Mouse (Mus musculus) cerebellum, adult 9-11 months (tissue): ENCODE data around the gene Gm43064.

Source experiments
- DNase-seq: peaks from one replicate; pipeline ENCODE4 v3.0.0; 2022

The Gm43064 gene

GRCm38 (mm10) chr3:103857036-103857805 lies 47.8 kb downstream of the Gm43064 start:
- peak; percentile 65 for DNase-seq

GRCm38 (mm10) chr3:103857977-103858563 lies 48.7 kb downstream of the Gm43064 start:
- no peak for DNase-seq

DNA sequence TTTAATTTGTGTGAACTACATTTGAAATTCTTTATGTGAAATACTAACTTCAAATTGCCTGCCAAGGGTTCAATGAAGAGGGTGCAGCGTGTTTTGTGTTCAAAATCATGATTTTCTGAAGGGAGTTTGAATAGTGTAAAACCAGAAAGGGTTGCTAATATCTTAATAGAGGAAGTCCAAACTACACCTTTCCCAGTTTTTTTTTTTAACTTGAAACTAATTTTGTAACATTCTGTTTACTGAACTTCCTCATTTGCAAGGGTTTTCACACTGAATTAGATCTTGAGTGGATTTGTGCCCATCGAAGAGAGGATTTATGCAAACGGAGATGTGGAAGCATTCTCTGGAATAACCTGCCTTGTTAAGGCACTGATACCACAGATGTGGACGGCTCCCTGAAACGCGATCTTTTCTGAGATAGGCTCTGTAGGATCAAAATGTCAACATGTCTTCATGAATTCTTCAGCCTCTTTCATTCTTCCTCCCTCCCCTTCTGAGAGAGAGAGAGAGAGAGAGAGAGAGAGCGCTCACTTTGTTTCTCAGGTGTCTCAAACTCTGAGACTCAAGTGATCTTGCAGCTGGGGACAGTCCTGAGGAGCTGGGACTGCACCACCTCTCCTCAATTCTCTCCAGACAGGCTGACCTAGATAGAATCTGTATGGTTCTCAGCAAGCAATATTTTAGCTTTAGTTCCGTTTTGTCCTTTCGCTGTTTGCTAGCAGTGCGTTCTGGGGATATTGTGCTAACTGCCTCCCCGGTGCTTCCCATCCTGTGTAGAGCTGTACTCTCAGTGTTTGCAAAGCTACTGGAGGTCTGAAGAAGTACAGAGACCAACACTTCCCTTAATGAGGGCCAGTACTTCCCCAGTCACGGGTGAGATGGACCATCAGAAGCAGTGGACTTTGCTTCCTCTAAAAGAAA lies 49.8 kb downstream of the Gm43064 start, which contains the start of gene Ptpn22:
TSS of gene Ptpn22 (plus strand) at position 915 of the 921 bp plus-strand sequence.
- no peak for DNase-seq

DNA sequence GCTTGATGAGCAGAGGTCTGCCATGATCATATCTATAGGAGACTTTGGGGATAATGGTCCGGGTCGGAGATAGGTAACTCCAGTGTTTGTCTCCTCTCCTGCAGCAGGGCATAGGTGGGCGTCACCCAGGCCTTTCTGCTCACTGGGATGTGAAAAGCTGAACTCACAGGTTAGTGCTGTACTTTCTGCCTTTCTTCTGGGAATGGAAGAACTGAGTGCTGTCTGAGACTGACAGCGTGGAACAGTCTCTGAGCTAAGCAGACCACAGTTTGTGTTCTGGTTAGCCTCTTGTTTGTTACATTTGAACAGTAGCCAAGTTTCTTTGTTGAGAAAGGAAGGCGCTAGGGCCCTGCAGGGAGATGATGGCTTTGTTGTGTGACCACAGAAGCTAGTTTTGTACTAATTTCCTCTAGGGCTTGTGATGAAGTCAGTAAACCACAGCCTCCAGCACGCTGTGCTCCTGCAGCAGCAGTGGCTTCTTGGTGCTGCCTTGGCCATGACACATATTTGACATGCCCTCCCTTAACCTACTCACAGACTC lies 50.5 kb downstream of the Gm43064 start:
- no peak for DNase-seq

DNA sequence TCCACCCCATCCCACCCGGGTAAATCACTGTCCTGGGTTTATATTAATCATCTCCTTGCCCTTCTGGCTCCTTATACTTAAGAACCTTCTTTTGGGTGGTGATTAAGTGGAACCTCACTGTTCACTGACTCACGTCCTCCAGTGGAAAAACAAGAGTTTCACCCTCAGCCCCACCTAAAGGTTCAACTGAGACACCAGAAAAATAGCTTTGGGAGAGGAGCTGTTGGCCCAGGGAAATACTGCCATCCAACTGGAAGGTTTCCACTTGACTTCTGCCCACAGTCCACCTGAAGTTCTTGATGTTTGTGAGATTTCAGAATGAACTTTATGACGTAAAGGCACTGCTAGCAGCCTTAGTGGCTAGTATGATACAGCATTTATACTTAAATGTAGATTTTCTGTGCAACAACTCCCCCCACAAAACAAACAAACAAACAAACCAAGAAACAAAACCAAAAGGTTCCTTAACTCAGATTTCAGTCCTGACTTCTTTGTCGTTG lies 53.4 kb downstream of the Gm43064 start:
- no peak for DNase-seq

GRCm38 (mm10) chr3:103864200-103864599 lies 54.8 kb downstream of the Gm43064 start:
- DNase-seq, result no peak

- DNase-seq, result no peak
Measured at GRCm38 (mm10) chr3:103867424-103867971, 58.1 kb downstream of the Gm43064 start.

DNA sequence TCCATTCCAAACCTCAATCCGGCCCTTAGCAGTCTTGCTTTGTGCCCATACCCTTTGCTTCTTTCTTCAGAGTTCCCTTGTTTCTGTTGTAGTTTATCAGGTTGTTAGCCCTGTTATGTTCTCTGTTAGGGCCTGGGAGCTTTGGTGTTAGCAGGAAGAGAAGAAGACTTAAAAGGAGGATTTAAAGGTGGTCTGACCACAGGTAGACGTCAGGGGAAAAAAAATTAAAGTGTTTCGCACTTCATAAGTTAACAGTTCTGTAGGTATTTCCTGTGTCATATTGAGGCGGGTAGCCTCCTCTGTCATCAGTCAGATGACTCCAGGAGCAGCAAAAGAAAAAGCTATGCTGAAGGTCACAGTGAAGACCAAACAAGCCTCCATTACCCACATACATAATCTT lies 58.6 kb downstream of the Gm43064 start:
- DNase-seq, result no peak

DNA sequence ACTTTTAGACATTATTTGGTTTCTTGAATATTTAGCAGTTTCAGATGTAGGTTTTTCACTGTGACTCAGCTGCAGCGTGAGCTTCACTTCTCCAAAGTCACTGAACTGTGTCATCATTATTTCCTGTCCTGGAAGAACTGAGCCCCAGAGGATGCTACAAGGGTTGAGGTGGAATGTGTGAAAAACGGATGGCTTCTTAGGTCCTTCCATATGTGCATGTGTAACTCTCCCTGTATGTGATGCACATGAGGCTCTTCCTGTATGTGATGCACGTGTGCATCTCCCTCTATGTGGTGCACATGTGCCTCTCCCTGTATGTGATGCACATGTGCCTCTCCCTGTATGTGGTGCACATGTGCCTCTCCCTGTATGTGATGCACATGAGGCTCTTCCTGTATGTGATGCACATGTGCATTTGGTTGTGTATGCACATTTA lies 63.3 kb downstream of the Gm43064 start:
- no peak for DNase-seq

GRCm38 (mm10) chr3:103874329-103874728 lies 65.0 kb downstream of the Gm43064 start:
- no peak for DNase-seq

DNA sequence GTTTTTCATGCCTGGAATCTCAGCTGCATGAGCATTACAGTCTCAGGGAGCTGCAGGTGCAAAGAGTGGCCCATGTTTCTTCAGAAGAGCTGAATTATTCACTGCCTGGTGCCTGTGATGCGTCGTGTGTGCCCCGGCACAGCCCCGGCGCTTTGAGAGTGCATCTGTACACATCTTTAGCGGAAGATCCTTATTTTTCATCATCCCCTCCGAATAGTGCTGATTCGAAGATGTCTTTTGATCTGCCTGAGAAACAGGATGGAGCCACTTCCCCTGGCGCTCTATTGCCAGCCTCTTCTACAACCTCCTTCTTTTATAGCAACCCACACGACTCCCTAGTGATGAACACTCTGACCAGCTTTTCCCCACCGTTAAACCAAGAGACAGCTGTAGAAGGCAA lies 76.6 kb downstream of the Gm43064 start:
- no peak for DNase-seq

GRCm38 (mm10) chr3:103887581-103887980 lies 78.2 kb downstream of the Gm43064 start:
- peak; percentile 39 for DNase-seq
